Mouse (Mus musculus) myocyte (in vitro differentiated cells): ENCODE results near the gene Fam71e1.
A peak's percentile ranks its signal among the peaks of the same experiment; 100 is the strongest.

Source experiments
- MAX ChIP-seq: IDR thresholded peaks from one replicate; pipeline ENCODE4 v1.6.1; 2011; ENCODE audit warnings: low read depth, mild to moderate bottlenecking, control low read depth
- POLR2A ChIP-seq: IDR thresholded peaks from one replicate; pipeline ENCODE4 v1.6.1; 2011; ENCODE audit warnings: low read depth, mild to moderate bottlenecking, control low read depth, moderate library complexity; ENCODE audit not compliant: insufficient read length

DNA sequence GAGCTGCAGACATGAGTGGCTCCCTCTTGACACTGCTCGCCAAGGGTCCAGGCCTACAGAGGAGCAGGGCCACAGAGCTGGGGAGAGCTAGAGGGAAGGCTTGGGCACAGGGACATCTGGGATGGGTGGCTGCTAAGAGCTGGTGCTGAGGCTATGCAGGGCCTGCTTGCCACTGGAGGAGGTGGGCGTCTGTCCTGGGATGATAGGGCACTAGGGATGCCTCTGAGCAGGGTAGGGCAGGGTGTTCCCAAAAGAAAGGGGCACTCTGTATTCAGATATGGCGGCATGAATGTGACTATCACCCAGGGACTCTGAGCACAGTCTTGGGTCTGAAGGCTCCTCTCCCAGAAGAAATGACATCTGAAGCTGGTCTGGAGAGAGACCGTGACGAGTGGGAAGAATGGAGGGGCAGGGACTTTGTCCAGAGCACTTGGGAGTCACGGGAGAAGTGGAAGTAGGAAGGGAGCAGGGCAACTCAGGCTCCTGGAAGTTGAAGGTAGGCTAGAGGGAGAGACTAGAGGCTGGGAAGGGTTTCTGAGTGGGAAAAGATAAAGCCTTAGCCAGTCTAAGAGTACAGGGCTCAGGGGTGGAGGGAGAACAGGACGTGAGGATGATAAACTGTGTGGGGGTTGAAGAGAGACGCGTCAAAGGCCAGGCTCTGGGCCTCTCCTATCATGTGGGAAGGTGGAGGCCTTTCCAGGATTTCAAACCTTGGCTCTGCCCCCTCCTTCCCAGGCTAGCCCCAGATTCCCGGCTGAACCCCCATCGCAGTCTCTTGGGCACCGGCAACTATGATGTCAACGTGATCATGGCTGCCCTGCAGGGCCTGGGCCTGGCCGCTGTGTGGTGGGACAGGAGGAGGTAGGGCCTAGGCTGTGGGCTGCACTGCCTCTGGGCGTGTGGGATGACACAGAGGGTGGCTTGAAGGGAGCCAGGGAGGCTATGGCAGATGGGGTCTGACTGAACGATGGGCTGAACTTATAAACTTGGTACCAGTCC is 26.4 kb upstream of the Fam71e1 start:
- no peak for TF ChIP-seq MAX
- TF ChIP-seq POLR2A = peak; percentile 25
